Mouse (Mus musculus) spleen, adult 2 months (tissue): Measurements from ENCODE around the gene Eif3m. TPM values are rescaled to one million over a fixed set of nuclear protein-coding genes. Genes with fewer than 3 reads are reported as not detected.

ENCODE experiments used
- DNase-seq, 2 experiments: peaks; one replicate each; pipeline versions ENCODE4 v3.0.0 to v3.0.0-alpha.2; 2012 to 2021; ENCODE audit warnings: low spot score in 2 of 2, low read depth in 1 of 2
- H3K27ac ChIP-seq: fragments of 200-500 bp; 2 replicates; pipeline ENCODE4 v1.5.1; 2012; ENCODE audit warnings: low read length, inconsistent platforms; ENCODE audit not compliant: insufficient read depth
- H3K27me3 ChIP-seq: fragments of 200-500 bp; 2 replicates; pipeline ENCODE4 v1.6.1; 2012; ENCODE audit warnings: mild to moderate bottlenecking, moderate library complexity, low read length, inconsistent platforms; ENCODE audit not compliant: control insufficient read depth, insufficient read depth
- H3K36me3 ChIP-seq: fragments of 200-500 bp; 2 replicates; pipeline ENCODE4 v1.6.1; 2012; ENCODE audit warnings: mild to moderate bottlenecking, low read length, inconsistent platforms; ENCODE audit not compliant: control insufficient read depth, insufficient read depth
- H3K4me1 ChIP-seq: fragments of 200-500 bp; 2 replicates; pipeline ENCODE4 v1.6.1; 2011; ENCODE audit warnings: inconsistent platforms; ENCODE audit not compliant: control insufficient read depth, insufficient read depth, insufficient read length
- H3K4me3 ChIP-seq: fragments of 200-500 bp; 2 replicates; pipeline ENCODE4 v1.5.1; 2011; ENCODE audit warnings: mild to moderate bottlenecking, inconsistent platforms; ENCODE audit not compliant: insufficient read depth, insufficient read length; ENCODE audit errors: extremely low read depth
- CTCF ChIP-seq: fragments of 200-500 bp; IDR thresholded peaks from 2 replicates; pipeline ENCODE4 v1.5.1; 2011; ENCODE audit warnings: mild to moderate bottlenecking, inconsistent platforms; ENCODE audit not compliant: insufficient read depth, insufficient read length, insufficient replicate concordance; ENCODE audit errors: extremely low read depth
- POLR2A ChIP-seq: fragments of 200-500 bp; IDR thresholded peaks from 2 replicates; pipeline ENCODE4 v1.6.1; 2011; ENCODE audit warnings: low read depth, low read length, inconsistent platforms
- WGBS: fragments of 180-500 bp; shearing (Covaris S2); methylation state at CpG from one replicate; pipeline ENCODE4 v1.1.7; 2018; 5-methylcytosine and 5-hydroxymethylcytosine counted together
- polyA plus RNA-seq: library from polyadenylated mRNA; depleted of rRNA; stranded (reverse); fragments of >200 nt; gene quantifications from 2 replicates; pipeline ENCODE4 v1.2.3, GENCODE M21; 2012

Eif3m gene
- polyA plus RNA-seq, 1 experiment: 17.2 TPM

DNA sequence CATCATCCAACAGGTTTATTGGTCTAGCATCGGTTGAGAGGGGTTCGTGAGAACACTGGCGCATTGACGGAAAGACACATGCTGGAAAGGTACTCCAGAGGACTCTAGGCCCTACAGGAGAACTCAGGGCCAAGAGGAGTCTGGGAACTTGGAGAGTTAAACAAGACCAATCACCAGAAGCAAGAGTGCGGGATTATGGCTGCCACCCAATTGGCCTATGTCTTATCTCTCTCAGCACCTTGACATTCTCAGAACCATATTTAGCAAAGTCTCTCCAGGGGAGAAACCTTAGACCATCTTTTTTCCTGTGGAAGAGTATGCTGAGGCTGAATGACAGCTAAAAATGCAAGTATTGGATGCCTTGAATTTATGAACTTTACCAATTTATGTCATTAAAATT, 22.0 kb upstream of the Eif3m start:
- Histone ChIP-seq H3K27ac (no peak overlapping the region), H3K27me3 (no peaks in the 10 kb centered on the region), H3K4me1 (no peaks in the 10 kb centered on the region; the same call in 1 of the 2 replicates), H3K36me3 (no peaks in the 10 kb centered on the region), H3K4me3 (no peak overlapping the region)
- TF ChIP-seq POLR2A (no peak), CTCF (no peak)
- DNase-seq: no peak
- WGBS: 91% methylated on average over 5 of the region's 5 CpGs

GRCm38 (mm10) chr2:105037956-105038569, 21.2 kb upstream of the Eif3m start:
- Histone ChIP-seq H3K27me3 (no peaks in the 10 kb centered on the region), H3K36me3 (no peaks in the 10 kb centered on the region), H3K4me3 (no peak overlapping the region), H3K27ac (no peak overlapping the region), H3K4me1 (no peaks in the 10 kb centered on the region; the same call in 1 of the 2 replicates)
- 72% methylated on average over 7 of the region's 7 CpGs for WGBS
- TF ChIP-seq CTCF: no peak
- TF ChIP-seq POLR2A: no peak
- no peak for DNase-seq

- WGBS: 82% methylated on average over 11 of the region's 11 CpGs
- TF ChIP-seq POLR2A: no peak
- TF ChIP-seq CTCF: no peak
- H3K4me3 ChIP-seq: no peak overlapping the region
- DNase-seq: no peak
- H3K27ac ChIP-seq: no peak overlapping the region
- H3K27me3 ChIP-seq: no peaks in the 10 kb centered on the region
- H3K4me1 ChIP-seq: no peaks in the 10 kb centered on the region; the same call in 1 of the 2 replicates
- no peaks in the 10 kb centered on the region for H3K36me3 ChIP-seq
Measured at GRCm38 (mm10) chr2:105036401-105037070, 19.7 kb upstream of the Eif3m start.

DNA sequence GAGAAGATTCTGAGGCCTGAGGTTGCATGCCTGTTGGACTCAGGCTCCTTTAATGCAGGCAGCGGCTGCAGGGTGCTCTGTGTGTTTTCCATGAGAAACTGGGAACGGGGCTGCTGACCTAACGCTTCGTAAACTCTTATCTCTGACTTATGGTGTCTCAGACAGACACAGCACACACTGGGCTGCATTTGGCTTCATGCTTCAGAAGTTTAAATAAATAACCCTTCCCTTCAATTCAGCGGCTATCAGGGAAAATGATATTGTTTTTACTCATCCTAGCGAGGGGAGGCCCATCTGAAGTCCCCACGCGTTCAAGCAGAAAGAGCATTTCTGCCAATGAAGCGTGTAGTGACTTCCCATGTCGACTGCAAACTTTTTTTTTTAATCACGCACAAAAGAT, 19.1 kb upstream of the Eif3m start:
- no peak overlapping the region for H3K27ac ChIP-seq
- DNase-seq: no peak
- no peaks in the 10 kb centered on the region; the same call in 1 of the 2 replicates for H3K4me1 ChIP-seq
- no peak overlapping the region for H3K4me3 ChIP-seq
- WGBS: 90% methylated on average over 11 of the region's 11 CpGs
- H3K36me3 ChIP-seq: no peaks in the 10 kb centered on the region
- H3K27me3 ChIP-seq: no peaks in the 10 kb centered on the region
- TF ChIP-seq POLR2A (no peak), CTCF (no peak)

GRCm38 (mm10) chr2:105034084-105034483, 17.2 kb upstream of the Eif3m start:
- 90% methylated on average over 3 of the region's 3 CpGs for WGBS
- Histone ChIP-seq H3K36me3 (no peaks in the 10 kb centered on the region), H3K4me1 (no peaks in the 10 kb centered on the region; the same call in 1 of the 2 replicates), H3K4me3 (no peak overlapping the region), H3K27me3 (no peaks in the 10 kb centered on the region), H3K27ac (no peak overlapping the region)
- no peak for DNase-seq
- TF ChIP-seq CTCF (no peak), POLR2A (no peak)

DNA sequence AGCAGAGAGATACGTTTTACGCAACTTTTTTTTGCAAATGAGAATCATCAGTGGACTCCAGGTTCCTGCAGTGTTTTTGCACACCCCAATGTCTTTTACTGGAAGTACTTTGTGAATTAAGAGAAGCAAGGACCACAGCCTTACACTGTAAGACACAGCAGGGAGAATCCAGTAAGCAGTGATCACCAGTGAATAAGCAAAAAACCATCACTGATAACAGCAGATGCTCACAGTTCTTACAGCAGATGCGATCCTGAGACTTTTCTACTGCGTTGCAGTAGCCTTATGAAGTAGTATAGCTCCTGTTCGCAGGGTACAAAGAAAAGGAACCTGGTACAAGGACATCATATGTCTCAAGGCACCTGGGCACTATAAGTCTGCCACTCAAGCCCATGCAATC, 13.6 kb upstream of the Eif3m start:
- no peaks in the 10 kb centered on the region for H3K4me1 ChIP-seq
- no peak for DNase-seq
- no peaks in the 10 kb centered on the region for H3K27me3 ChIP-seq
- H3K36me3 ChIP-seq: no peaks in the 10 kb centered on the region
- no peak overlapping the region for H3K27ac ChIP-seq
- H3K4me3 ChIP-seq: no peak overlapping the region
- TF ChIP-seq POLR2A: no peak
- no peak for TF ChIP-seq CTCF
- 88% methylated on average over 5 of the region's 5 CpGs for WGBS

- Histone ChIP-seq H3K27me3 (no peaks in the 10 kb centered on the region), H3K27ac (no peak overlapping the region), H3K4me1 (no peaks in the 10 kb centered on the region), H3K36me3 (no peaks in the 10 kb centered on the region), H3K4me3 (no peak overlapping the region)
- WGBS: 54% methylated on average over 5 of the region's 5 CpGs
- DNase-seq: no peak
- TF ChIP-seq POLR2A (no peak), CTCF (no peak)
Measured at GRCm38 (mm10) chr2:105028806-105029205, 11.9 kb upstream of the Eif3m start.
